Mouse (Mus musculus) mouse trophoblast stem cell (cell line): ENCODE measurements around the gene Unc5a.

Experiments used
- in situ Hi-C, 2 experiments: fragments of 300-500 bp; cut with MseI, MboI; formaldehyde crosslinking; loops; 2 replicates in 1 of 2; 3 replicates in 1 of 2; pipeline ENCODE4 v1.15.1; 2025

Gene Unc5a

DNA sequence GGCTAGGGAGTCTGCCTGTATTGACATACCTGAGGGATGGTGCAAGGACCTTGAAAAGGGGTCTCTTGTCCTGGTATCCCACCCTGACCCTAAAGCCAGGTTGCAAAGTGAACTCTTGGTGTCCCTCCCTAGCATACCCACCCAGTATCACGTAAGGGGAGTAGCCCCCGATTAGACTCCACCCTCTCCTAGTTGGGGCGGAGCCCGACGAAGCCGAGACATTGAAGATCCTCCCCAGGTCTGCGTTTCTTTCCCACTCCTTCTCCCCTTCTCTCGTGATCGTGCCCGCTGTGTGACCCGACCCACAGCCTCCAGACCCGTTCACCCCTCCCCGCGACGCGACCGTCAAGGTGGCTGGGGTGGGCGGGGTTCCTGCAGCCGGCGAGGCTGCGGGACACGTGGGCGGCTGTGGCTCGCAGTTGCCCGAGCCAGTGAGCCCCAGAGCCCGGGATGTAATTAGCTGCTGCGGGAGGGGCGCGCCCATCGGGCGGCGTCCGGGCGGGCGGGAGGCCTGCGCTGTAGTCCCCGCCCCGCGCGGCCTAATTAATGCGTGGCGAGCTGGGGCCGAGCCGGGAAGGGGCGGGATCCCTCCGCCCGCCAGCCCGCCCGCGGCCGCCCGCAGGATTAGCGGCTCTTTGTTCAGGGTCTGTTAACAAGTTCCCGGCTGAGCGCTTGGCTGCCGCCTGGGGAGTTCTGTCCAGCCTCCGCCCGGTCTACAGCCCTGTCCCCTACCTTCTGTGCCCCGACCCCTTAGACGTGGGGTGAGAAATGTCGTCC, 6.7 kb downstream of the Unc5a start:
- in situ Hi-C loops: no loop called here

DNA sequence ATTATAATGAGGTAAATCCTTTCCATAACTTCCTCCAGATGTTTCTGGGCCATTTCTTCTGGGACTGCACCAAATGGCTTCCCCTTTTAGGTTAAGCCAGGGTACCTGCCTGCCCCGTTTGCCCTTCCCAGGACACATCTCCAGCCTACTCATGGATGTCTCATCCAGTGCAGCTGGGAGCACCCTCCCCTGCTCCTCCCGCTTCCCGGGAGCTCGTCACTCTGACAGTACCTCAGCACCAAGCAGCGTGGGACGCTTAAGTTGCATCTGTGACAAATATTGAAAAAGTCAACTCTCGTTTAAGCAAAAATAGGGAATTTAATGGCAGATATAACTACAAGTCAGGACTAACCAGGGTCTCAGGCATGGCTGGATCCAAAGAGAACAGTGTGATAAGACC, 8.1 kb downstream of the Unc5a start:
- in situ Hi-C loops: no loop called here

DNA sequence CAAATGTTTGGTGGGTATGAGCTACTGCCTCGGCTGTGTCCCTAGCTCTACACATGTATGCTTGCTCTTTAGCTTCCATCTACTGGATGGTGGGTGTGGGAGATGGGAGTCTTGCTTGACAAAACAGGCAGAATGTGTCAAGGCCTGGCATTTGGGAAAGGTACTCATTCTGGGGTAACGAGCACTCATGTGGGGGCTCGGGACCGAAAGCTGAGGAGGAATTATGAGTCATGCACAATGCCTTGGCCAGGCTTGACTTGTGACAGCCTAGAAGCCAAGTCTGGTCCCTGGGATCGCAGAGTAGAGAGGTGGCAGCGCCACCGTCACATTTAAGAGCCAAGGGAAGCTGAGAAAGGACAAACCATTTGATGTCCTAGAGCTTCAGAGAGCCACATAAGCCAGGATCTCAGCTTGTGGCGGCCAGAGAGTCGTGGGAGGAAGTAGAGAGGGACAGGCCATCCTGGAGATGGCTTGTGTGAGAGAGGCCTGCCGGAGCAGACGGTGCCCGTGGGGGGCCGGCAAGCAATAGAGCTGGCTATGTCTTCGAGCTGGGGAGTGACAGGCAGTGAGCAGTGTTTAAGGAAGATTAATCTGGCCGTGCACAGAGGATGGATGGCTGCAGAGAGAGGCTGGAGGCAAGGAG, 10.0 kb downstream of the Unc5a start:
- in situ Hi-C loops: no loop called here

DNA sequence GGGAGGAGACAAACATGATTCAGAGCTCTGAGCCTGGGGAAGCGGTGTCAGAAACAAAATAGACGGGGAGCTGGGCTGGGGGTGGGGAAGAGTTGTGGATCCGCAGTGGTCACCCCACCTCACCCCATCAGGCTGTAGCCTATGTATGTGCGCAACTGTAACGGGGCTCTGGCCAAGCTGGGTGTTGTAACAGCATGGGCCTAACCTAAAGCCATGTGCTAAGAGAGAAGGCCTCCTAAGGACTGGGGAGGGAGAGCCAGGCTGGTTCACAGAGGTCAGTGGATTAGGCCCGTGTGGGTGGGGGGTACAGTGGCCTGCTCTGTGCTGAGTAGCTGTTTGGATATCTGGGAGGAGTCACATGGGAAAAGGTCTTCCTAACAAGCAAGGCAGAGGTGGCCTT, 10.6 kb downstream of the Unc5a start:
- in situ Hi-C loops: no loop called here

DNA sequence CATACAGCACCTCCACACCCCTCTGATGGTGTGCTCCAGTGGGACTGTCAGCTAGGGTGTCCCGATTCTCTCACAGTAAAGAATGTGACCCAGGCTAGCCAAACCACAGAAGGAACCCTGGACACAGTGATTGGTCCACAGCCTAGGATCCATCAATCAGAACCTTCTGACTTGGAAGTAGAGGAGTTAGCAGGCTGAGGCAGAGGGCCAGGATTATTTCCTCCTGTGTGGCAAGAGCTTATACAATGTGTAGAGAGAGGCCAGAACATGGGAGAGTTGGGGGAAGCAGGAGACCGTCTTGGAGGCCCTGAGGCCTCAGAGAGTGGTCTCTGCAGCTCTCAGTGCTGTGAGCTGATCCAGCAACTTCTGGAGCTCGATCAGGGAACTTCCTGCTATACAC, 11.3 kb downstream of the Unc5a start:
- in situ Hi-C loops: no loop called here

DNA sequence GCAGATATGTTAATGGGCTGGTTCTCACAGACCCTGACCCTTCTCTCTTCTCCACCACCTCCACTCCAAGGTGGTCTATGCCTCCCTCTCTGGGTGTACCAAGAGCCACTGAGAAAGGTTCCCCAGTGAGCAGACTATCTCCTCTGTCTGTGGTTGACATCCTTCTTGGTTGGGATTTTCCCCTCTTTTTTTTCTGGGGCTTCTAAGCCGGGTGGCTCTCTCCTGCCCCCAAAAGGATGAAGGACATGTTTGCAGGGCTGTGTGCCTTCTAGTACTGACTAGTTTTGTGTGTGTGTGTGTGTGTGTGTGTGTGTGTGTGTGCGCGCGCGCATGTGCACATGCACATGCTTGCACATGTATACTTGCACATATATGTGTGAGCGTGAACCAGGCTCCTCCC, 16.0 kb downstream of the Unc5a start:
- in situ Hi-C loops: no loop called here

DNA sequence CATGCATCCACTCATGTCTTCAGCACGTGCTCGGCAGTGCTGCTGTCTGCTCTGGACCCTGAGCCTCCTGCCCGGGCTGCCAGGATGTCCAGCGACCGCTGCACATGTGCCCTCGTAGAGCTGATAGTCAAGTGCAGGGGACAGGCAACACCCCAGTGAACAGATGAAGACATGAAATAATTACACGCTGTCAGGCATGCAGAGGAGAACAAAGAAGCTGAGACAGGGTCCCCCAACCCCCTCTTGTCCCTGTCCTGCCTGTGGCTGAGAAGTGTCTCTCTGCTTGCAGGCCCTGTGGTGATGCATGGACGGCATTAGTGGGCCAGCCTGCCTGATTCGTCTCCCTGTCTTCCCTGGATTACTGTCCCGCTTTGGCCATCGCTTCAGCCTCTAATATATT, 18.3 kb downstream of the Unc5a start:
- in situ Hi-C loops: no loop called here

DNA sequence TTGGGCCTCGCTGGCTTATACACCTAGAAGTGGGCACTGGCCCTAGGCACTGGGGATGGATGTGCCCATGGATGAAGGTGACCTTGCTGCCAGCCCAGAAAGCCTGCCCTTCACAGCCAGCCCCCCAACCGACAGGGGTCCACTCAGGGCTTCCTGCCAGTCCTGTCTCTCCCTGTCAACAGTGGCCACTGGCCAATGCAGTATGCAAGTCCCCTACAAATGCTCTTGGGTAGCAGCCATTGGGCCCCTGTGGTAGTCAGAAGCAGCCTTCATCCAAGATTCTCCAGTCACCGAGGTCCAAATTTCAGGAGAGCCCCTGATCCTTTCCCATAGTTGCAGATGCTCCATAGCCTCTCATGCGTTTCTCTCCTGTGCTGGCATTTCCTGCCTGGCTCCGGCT, 19.4 kb downstream of the Unc5a start:
- in situ Hi-C loops: no loop called here

DNA sequence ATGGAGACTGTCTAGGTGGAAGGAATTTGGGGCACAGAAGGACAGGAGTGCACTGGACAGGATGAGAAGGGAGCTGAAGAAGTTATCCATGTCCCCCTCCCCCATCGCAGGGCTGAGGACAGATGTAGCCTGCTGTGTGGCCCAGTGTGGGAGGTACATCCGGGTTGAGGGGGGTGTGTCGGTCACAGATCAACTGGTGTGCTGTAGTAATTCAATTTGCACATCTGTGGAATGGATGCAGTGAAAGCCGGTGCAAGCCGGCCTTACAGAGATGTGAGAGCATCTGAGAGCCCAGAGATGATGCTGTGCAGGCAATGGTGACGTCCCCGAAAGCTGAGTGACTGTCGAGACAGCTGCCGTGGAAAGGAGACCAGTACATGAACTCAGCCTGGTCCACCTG, 20.3 kb downstream of the Unc5a start:
- in situ Hi-C loops: no loop called here

DNA sequence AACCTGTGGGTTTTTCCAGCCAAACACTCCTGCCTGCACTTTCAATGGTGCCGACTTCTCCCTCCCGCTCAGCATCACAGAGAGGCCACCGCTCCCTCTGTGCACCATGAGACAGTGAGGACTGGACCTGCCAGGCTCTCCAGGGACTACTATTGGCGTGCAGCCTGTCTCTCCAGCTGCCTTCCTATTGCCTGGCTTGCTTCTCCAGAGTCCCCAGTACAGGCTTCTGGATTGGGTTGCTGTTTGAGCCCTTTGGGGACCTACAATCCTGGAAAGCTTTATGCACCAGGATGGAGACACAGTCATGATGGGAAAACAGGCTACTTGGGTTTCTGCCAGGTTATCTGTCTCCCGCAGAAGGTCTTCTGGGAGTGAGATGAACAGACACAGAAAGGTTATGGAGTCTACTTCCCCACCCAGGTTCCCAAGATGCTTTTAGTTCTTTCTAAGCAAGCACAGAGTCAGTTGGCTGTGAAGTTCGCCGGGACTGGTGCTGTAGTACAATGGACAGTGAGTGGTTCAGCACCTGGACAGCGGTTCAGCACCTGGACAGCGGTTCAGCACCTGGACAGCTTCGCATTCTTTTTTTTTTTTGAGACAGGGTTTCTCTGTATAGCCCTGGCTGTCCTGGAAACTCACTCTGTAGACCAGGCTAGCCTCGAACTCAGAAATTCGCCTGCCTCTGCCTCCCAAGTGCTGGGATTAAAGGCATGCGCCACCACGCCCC, 21.5 kb downstream of the Unc5a start:
- in situ Hi-C loops: no loop called here

DNA sequence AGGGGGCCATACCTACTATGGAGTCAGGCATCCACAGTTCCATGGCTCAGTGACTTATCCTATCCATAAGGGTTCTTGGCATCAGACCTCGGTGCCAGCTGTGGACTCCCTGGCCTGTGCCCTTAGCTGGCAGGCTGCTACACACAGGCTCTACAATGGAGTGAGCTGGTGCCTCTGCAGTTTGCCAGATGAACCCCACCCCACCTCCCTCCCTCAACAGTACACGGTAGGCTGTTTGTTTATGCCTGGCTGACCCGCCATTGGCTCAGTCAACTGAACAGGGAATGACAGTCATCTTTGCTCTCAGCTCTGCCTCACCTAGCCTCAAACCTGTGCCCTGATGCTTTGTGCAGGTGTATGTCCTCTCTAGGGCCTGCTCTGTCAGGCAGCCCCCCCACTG, 26.3 kb downstream of the Unc5a start:
- in situ Hi-C loops: no loop called here

DNA sequence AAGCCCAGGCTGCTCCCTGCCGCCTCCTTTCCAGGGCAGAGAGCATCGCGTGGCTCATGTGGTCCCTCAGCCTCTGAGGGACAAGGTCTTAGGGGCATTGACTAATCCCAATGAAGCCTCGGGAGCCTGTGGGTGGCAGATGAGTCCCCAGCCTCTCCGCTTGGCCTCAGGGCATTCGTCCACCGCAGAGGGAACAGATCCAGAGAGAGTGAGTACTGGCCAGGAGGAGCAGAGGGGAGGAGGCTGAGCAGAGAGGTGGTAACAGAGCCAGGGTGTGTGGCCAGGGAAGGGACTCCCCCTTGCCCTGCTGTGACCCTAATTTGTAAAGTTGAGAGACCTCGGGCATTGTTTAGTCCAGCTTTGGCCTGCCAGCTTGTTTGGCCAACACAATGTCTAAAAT, 29.6 kb downstream of the Unc5a start:
- in situ Hi-C loops: no loop called here

DNA sequence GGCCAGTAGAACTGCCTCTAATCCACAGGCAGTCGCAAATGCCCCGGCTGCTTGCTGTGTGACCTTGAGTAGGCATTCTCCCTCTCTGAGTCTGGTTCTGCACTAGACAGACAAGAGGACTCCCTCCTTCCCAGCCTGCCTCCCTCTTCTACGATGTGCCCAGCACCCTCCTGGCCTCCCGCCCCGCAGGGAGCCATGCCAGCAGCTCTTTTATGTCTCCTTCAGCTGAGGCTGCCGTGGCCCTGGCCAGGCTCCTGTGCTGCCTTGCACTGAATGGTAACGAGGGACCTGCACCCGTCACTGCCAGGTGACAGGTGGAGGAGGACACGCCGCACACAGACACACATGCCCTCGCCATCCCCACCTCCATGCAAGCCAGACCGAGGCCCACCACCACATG, 31.7 kb downstream of the Unc5a start:
- in situ Hi-C loops: no loop called here

DNA sequence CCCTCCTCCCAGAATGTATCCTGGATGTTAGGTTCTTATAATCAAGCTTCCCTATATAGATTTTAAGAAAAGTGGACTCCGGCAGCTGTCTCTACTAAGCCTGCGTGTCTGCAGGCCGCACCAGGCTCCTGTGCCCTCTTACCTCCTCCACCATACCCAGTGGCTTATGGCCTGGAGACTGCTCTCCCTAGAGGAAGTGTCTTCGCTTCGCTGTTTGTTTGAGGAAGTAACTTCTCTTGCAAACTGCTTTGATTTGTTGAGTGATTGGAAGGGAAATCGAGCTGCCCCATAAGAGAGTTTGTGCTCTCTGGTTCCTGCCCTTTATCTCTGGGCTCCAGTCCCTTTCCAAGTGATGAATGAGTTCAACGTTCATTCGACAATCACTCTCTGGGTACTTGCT, 33.8 kb downstream of the Unc5a start:
- in situ Hi-C loops: no loop called here

DNA sequence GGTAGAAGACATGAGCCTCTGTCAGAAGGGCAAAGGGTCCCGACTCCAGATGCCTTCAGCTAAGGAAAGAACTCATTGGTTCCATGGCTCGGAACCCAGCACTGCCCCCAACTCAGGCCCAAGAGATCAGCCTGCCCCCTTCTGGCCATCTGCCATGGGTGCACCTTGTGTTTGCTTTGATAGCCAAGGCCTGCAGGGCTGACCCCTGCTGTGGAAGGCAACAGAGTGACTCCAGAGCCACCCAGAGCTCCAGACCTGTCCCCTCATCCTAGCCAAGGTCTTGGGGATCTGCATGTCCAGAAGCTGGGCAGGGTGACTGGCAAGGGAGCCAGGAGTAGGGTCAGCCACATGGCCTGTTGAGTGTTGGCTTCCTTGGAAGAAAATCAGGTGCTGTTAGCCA, 34.4 kb downstream of the Unc5a start:
- in situ Hi-C loops: no loop called here

DNA sequence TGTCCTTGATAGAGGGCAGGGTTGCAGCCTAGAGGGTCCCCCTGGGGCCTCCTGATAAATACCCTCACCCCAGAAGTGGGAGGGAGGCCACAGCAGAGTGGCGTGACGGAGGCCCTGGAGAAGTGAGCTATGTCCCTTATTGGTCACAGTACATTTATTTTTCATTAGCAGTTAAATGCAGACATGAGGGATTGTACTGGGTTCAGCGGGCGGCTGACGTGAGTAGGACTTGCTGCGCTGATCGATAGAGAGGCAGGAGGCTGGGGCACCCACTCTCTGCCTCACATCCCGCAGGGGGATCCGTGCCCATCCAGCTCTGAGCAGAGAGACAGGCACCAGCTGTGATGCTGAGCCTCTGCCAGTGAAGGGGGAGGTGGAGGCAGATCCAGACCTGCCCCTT, 38.2 kb downstream of the Unc5a start:
- in situ Hi-C loops: no loop called here

DNA sequence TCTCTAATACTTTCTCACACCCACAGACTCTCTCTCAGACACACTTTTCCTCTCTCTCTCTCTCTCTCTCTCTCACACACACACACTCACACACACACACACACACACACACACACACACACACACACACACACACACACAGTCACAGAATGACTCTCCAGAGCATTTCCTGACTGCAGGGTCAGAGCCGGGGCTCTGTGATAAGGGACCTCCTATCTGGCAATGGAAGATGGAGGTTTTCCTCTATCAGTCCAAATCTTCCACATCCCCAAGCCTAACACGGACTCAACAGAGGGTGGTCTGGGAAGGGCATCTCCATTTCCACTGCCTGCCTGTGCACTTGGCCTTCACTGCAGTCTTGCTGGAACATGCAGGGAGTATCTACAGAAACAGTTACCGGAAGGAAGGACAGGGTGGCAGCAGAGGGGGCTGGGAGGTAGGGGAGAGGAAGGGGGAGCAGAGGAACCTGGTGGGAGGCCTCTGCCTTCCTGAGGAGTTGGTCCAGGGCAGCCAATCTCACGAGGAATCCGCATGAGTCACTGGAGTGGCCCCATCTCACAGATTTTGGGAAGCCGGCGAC, 39.1 kb downstream of the Unc5a start:
- in situ Hi-C loops: no loop called here

DNA sequence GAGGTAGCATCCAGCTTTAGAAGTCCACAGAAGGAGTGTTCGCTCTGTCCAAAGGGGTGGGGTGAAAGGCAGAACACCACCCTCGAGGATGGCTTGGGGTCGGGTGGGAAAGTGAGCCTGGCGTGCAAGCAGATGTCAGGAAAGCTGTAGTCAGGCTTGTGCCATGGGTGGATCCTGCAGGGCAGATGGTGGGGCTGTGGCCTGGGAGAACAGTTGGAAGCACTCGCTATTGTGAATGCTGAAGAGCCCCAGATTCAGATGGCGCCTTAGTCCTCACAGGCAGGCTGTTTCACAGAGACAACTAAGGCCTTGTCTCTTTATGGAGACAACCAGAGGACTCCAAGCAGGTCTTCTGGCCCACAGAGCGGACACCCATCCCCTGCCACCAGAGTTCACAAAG, 43.0 kb downstream of the Unc5a start:
- in situ Hi-C loops: no loop called here

DNA sequence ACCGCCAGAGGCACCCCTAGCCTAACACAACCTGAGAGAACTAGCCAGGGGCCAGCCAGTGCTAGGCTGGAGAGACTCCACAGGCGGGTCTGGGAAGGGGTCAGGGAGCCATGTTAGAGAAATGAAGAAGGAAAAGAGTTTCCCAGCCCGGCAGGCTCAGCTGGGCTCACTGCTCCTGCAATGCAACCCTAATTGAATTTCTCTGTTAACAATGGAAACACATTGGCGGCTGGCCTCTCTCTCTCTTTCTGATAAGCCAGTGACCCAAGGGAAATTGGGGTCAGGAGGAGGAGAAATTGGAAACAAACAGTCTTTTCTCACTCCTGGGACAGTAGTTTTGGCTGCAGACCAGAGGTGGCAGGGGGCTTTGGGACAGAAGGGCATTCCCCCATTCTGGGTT, 45.4 kb downstream of the Unc5a start:
- in situ Hi-C loops: no loop called here

DNA sequence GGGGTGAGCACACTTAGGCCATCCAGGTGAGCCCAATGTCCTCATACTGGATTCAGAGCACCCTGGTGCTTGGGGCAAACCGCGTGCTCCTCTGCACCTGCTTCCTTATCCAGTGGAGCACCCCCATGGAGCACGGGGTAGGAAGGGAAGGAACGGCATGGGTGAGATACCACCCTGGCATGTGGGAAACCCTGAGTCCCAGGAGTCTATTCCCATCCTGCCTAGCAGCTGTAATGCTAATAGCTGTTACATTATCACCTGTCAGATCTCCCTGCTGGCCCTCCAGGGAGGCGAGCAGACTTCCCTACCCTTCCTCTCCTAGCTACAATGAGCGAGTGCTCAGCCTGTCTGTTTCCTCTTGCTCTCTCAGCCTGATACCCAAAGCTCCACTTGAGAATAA, 46.0 kb downstream of the Unc5a start:
- in situ Hi-C loops: no loop called here

DNA sequence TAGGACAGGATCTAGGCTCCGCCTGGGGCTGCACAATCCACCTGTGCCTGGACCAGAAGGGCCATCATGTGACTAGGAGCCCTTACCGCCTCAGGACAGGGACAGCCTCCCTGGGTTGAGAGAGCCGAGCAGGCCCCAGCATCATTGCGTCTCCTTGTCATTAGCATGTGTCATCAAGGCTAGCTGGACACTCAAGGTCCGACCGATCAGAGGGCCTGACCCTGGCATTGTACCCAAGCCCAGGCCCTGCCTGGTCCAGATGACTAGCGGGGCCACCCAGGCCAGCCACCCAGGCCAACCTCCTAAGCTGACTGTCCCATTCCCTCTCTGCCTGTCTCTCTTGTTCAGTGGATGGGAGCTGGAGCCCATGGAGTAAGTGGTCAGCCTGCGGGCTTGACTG, 48.4 kb downstream of the Unc5a start:
- in situ Hi-C loops: no loop called here

DNA sequence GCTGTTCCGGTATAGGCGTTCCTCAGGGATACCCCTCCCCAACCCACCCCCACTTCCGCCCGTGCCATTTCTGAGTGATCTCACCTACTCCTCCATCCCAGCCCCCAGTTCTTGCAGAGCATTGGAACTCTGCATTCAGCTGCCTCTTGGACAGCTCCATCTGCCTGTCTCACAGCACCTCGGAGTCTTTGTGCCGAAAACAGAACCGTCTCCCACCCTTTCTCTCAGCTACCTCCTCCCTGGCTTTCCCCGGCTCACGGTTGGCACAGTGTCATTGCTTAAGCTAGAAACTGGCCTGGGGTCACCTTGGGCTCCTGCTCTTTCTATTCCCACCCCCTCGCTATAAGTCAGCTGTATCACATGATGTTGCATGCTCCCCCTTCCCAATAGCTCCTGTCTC, 51.2 kb downstream of the Unc5a start:
- in situ Hi-C loops: no loop called here

DNA sequence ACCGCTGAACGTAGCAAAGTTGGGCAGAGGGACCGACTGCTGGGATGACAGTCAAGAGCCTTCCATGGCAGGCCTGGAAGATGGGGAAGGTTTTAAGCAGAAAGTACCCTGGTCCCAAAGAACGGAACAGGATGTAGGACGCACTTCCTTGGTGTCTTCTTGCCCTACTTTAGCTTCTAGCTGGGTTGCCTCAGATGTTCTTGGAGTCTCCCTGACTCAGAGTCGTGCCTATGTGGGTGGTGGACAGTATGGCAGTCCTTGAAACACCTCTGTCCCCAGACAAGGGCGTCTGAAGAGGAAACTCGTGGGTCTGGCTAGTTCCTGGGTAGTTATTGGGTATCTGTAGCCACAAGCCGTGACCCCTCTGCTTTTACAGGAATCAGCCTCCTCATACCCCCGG, 52.9 kb downstream of the Unc5a start:
- in situ Hi-C loops: no loop called here
